Mouse (Mus musculus): ENCODE data around the gene Heyl.

DNA sequence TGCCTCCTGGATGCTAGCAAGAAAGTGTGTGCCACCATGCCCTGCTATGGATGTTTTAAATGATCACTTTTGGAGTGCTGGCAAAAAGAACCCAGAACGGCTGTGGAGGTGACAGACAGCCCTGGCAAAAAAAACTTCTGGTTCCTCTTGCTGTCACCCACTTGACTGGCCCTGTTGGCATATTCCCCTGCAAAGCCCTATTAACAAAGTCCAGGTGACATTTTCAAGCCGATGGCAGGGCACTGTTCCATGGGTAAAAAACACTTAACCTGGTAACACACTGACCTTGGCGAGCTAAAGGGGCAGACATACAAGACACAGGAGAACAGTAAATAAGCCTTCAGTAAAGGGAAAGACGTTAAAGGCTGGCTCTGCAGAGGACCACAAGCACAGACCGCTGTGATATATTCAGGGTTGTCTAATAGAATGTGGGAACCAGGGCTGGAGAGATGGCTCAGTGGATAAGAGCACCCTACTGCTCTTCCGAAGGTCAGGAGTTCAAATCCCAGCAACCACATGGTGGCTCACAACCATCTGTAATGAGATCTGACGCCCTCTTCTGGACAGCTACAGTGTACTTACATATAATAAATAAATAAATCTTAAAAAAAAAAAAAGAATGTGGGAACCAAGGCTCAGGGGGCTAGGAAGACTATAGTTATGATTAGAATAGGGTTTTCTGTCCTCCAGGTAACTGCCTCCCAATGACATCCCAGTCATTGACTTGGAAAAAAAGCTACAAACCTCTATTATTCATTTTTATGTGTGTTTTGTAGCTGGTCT is 60.5 kb downstream of the Heyl start:
- TF ChIP-seq CTCF (IDR thresholded peaks at IDR 0.05; ENCODE audit: low read depth): no peak
- no peak for TF ChIP-seq EP300 (IDR thresholded peaks at IDR 0.05; ENCODE audit: low read depth)

All from heart, postnatal 0 days (tissue).